Mouse (Mus musculus): ENCODE data around the gene Smarca2.
A peak's percentile ranks its signal among the peaks of the same experiment; 100 is the strongest.

The Smarca2 gene

DNA sequence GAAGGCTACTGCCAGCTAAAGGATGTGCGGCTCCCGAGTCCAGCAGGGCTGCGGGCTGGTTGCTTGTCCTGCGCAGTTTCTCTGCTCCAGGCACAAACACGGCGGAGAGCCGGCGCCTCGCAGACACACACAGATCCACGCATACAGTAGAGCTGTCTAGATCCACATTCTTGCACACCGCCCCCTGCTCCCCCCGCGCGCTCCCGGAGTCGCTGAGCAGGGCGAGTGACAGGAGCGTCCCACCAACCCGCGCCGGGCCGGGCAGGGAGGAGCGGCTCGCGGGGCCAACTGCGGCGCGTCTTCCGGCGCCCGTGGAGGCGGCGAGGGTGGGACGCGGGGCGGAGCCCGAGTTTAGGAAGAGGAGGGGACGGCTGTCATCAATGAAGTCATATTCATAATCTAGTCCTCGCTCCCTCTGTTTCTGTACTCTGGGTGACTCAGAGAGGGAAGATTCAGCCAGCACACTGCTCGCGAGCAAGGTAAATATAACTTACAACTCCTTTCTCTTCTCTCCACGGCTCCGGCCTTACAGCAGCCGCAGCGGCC, at the start of gene Smarca2:
TSS of gene Smarca2 (plus strand) at position 296 of the 546 bp plus-strand sequence.
- peak; percentile 90 for DNase-seq (ENCODE audit: low read depth, low spot score)

- DNase-seq (ENCODE audit: low read depth, low spot score), result no peak
Observed at GRCm38 (mm10) chr19:26564850-26565249, 40.0 kb upstream of the Smarca2 start.

DNA sequence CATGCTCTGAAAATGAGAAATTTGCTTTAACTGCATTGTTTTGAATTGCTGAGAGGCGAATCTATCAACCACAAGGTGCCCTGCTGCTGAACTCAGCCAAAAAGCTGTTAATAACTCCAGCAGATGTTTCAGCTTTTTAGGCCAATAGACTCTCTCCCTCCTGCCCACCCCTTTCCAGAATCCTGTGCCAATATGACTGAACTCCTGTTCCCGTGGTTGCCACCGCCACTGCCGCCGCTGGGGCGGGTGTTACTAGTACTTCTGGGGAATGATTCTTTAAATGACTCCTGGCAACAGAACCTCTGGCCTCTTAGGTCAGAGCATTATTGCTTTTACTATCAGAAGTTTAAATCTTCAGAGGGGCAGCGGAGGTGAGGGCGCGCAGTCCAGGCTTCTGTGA, 38.7 kb upstream of the Smarca2 start:
- DNase-seq (ENCODE audit: low read depth, low spot score), result no peak

GRCm38 (mm10) chr19:26568236-26568635, 36.6 kb upstream of the Smarca2 start:
- DNase-seq (ENCODE audit: low read depth, low spot score), result no peak

DNA sequence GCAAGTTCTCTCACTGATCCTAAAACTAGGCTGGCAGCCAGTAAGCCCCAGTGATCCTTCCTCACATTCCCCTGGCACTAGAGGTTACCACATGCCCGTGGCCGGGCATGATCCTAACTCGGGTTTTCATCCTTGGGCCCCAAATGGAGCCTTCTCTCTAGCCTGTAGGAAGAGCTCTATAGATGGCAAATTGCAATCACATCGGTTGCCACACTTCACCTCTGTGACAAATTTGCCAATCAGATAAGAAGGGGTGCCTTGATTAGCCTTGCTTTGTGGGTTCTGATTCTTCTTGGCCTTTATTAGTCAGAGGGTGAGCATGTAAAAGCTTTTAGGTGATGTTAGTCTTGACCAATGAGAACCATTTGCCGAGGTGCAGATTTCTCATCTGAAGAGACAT, 35.9 kb upstream of the Smarca2 start:
- no peak for DNase-seq (ENCODE audit: low read depth, low spot score)

DNA sequence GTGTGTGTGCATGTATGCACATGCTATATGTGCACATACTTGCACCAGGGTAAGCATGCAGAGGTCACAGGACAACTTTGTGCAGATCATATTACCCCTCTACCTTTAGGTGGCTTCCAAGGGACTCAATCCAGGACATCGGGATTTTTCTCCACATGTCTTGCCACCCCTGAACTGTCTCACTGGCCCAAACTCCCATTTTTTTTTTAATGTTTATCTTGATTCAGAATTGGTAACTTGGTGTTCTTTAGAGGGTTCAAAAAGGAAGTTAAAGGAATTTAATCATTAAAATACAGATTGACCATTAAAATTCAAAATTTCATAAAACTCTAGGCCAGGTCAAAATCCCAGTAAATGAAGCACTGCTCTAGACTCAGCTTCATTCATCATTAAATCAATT, 35.4 kb upstream of the Smarca2 start:
- no peak for DNase-seq (ENCODE audit: low read depth, low spot score)

- DNase-seq (ENCODE audit: low read depth, low spot score), result peak; percentile 35
Observed at GRCm38 (mm10) chr19:26579645-26580044, 25.2 kb upstream of the Smarca2 start.

- DNase-seq (ENCODE audit: low read depth, low spot score), result no peak
Observed at GRCm38 (mm10) chr19:26580061-26580460, 24.8 kb upstream of the Smarca2 start.

- no peak for DNase-seq (ENCODE audit: low read depth, low spot score)
Observed at GRCm38 (mm10) chr19:26594661-26595060, 10.2 kb upstream of the Smarca2 start.

- no peak for DNase-seq (ENCODE audit: low read depth, low spot score)
Observed at GRCm38 (mm10) chr19:26601459-26601858, 3.4 kb upstream of the Smarca2 start.

DNA sequence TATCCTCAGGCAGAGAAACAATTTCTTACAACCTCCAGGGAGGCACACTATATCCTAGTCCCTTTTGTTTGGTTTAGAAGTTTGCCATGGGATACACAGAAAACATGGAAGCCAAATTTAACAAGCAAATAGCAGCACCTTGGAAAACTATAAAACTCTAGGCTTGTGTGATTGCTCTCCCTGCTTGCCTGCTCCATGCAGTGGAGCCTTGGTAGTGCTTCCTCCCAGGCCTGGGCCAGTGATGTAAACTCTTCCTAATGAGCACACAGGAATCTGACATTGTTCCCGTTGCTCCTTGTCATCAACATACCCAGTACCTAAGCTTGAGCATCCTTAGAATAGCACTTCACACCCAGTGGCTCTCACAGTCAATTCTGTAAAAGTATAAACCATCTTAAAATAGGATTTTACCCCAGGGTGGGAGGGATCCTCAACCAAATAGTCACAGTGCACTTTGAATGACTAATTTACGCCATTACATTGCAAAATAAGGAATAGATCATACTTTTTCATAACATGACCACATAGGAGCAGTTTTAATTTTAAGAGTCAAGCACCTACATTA, 1.5 kb upstream of the Smarca2 start:
- no peak for DNase-seq (ENCODE audit: low read depth, low spot score)

DNA sequence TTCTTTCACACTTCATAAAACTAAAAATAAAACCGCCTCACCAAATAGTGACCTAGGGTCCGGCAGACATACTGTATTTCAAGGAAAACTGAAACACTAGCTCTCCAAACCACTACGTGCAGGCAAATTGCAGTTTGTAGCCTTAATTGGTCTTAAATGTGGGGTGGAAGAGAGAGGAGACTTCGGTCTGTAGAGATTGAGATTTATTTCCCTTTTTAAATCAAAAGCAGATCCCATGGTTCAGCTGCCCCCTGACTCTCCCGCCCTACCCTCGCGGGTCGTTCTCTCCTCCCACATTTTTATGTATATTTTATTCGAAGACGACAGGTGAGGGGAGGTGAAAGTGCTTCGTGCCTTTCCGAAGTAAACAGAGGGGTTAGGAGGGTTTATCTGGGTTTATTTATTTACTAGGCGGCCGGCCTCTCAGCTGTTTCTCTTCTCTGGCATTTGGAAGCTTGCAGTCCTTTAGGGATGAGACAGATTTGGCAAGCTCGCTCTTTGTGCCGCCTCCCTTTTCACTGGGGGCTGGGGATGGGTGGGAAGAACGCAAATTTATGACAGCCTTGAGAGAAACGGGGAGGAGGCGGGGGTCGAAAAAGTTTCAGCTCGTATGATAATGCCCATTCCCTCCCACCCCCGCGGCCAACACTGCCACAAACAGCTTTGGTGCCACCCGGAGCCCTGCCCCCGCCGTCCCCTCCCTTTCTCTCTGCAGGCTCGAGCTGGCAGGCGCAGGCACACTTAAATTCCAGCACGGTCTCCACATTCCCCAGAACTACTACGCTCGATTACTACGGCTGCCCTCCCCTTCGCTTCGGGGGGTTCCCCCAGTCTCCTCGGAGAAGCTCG, 720 bp upstream of the Smarca2 start:
- peak; percentile 13 for DNase-seq (ENCODE audit: low read depth, low spot score)

- DNase-seq (ENCODE audit: low read depth, low spot score), result peak; percentile 27
Observed at GRCm38 (mm10) chr19:26605438-26606320, 829 bp downstream of the Smarca2 start.

DNA sequence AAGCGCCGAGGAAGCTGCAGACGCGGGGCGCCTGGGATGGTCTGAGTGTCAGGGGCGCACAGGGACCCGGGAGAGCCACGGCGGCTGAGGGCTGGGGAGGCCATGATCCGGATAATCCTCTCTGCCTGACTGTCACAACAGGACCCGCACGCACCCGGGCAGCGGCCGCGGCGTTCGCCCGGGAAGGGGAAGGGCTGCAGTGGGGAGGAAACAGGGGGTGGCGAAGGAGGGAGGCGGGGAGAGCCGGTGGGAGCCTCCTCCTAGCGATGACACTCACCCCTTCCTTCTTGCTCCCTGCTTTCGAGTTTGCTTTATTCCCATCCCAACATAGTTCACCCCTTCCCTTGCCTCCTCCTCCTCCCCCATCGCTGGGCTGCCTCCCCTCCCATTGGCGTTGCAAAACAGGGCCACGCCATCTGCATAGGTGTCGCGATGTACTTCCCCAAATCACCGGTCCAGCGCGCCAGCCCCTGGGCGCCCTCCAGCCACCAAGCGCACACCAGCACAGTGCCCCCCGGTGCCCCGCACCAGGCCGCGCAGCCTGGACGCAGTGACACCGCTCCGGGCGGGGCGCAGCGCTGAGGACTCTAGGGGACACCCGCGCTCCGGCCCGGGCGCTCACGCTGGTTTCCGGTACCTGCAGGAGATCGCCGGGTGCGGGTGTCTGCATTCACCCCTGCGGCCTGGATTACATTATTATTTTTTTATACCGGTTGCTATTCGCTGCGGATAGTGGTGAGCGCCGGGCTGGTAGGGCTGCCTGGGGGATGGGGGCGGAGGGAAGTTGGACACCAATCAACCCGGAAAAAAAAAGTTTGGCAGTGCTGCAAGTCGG, 1.7 kb downstream of the Smarca2 start:
- DNase-seq (ENCODE audit: low read depth, low spot score), result peak; percentile 13

DNA sequence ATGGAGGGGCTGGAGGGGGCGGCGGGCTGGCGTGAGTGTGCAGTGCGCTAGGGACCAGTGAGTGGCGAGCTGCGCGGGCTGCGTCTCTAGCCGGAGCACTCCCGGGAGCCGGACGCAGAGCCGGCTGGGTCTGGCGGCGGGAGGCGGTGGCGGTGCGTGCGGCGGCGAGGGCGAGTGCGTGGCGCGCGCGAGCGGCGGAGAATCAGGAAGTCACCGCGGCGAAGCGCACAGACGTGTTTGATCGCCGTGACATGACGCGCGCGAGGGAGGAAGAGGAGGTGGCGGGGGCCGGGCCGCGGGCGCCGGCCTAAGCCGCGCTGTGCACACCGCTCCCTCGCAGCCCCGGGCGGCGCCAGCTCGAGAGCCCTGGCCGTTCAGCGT, 2.3 kb downstream of the Smarca2 start:
- no peak for DNase-seq (ENCODE audit: low read depth, low spot score)

DNA sequence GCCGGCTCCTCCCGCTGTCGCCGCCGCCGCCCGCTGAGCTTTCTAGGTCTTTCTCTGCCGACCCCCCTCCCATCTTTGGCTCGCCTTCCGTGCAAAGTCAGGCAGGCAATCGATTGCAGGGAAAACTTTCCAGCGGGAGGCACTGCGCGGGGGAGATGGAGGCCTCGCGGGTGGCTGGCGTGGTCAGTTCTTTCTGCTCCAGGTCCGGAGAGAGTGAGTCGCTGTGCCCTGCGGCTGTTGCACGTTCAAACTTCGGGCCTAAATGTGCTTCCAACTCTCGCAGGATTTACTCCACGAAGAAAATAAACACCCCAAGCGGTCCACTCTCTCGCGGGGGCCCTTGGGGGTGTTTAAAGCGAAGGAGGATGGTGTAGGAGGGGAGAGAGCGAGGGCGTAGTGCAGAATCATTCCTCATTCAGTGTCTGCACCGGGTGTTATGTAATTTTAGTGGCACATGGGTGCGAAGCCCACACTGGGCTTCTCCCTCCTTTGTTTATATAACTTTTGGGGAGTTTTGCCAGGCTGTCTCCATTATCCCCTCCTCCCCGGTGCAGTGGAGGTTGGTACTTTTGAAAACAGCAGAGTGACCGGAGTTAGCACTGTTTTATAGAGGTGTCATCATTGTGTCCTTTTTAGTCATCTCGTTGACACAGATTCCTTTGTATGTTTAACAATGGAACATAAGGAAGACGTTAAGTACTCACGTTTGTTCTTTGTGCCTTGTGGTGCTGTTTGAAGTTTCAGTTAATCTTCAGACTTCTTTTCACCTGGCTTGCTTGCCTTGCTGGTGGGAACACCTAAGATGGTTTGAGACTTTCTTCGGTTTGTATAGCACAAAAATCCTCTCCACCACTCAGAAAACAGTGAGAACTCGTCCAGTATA, 2.9 kb downstream of the Smarca2 start:
- DNase-seq (ENCODE audit: low read depth, low spot score), result peak; percentile 11

DNA sequence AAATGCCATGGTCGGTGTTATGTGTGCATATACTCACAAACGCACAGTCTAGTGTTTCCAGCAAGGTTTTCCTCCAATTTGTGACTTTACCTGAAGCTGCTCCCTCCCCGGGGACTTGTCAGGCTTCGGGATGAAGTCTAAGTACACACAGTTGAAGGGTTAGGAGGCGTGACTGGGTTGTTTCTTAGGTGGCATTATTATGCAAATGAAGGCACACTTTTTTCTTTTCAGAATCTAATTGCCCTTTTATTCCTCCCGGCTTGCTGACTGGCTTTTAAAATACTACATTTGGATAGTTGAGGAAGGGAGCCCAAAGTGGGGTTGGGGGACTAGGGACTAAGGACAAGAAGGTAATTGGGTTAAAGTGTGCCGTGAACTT, 3.6 kb downstream of the Smarca2 start:
- no peak for DNase-seq (ENCODE audit: low read depth, low spot score)

GRCm38 (mm10) chr19:26609637-26610036, 4.8 kb downstream of the Smarca2 start:
- no peak for DNase-seq (ENCODE audit: low read depth, low spot score)

DNA sequence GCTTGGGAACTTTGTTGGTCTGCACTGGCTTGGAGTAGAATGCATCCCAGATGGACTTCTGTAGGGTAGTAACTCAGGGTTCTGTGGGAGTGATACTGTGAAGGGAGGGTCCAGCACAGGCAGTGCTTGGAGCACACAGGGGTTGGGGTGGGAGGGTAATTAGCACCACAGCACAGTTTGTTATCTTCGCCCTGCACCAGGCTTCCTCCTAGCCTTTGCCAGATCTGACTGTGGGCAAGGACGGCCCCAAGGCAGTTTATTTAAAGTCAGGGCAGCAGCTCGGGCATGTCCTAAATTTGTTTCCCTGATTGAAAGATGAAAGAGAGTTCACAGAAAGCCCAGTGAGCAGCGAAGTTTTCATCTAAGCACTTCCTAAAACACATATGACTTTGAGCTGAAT, 8.1 kb downstream of the Smarca2 start:
- no peak for DNase-seq (ENCODE audit: low read depth, low spot score)

DNA sequence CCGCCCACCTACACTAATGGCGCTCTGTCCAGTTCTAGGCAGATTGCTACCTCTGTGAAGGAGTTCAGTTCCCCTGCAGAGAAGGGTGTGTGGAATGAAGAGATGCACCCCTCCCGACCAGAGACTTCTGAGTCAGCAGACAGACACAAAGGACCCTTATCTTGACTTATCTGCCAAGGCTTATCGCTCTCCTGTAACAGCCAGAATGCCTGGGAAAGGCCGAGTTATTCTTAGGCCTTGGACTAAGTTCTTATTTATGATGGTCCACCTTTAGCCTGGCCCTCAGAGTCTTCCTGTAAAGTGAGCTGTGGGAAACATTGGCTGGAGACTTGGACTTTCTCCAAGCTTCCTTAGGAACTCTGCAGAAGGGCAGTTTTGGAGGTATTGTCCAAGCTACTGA, 8.8 kb downstream of the Smarca2 start:
- no peak for DNase-seq (ENCODE audit: low read depth, low spot score)

All from 3T3-L1 (cell line).